Mouse (Mus musculus) ES-Bruce4 (cell line): ENCODE results near the gene Cnot8.

Experiments used
- CTCF ChIP-seq: IDR thresholded peaks from one replicate; pipeline ENCODE4 v1.8.1; 2011; ENCODE audit warnings: low read depth, low read length
- EP300 ChIP-seq: IDR thresholded peaks from 2 replicates; pipeline ENCODE4 v1.6.1; 2011; ENCODE audit warnings: low read depth, low read length; ENCODE audit not compliant: insufficient read depth
- POLR2A ChIP-seq: IDR thresholded peaks from one replicate; pipeline ENCODE4 v1.8.1; 2011; ENCODE audit warnings: low read length; ENCODE audit not compliant: insufficient read depth

DNA sequence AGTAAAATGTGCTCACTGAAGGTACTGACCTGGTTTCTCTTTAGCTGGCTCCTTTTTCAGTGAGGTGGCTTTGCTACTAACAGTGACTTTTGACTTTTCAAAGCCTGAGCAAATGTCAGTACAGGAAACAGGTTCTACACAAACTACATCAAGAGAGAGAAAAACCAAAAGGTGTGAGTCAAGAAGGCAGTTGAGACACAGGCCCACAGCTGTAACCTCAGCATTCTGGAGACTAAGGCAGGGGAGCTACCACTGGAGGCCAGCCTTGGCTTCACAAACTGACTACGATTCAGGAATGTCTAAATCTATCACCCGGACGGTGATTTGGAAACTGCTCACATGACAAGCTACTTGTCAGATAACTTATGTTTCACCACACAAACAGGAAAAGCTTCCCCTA is 35.5 kb downstream of the Cnot8 start:
- no peak for TF ChIP-seq CTCF
- no peak for TF ChIP-seq POLR2A
- no peak for TF ChIP-seq EP300
